Mouse (Mus musculus) stomach, embryonic 14.5 days (tissue): Measurements from ENCODE around the gene Hexim1. TPM values are rescaled to one million over a fixed set of nuclear protein-coding genes. Genes with fewer than 3 reads are reported as not detected.

Experiments used
- ATAC-seq: fragments of 200-750 bp; cut with Nextera tagmentation; 2 replicates; pipeline ENCODE4 v1.8.0; 2017; ENCODE audit warnings: low read depth, moderate TSS enrichment; ENCODE audit not compliant: insufficient number of reproducible peaks, insufficient read depth, low FRiP score
- H3K27ac ChIP-seq: fragments of 300-500 bp; sonication (generic); 2 replicates; pipeline ENCODE4 v1.5.1; 2014; ENCODE audit warnings: mild to moderate bottlenecking, low read length, moderate library complexity, mixed read lengths
- H3K27me3 ChIP-seq: fragments of 300-500 bp; sonication (generic); 2 replicates; pipeline ENCODE4 v1.6.1; 2014; ENCODE audit warnings: low read length, control low read depth, mixed read lengths; ENCODE audit not compliant: control insufficient read depth, insufficient read depth
- H3K36me3 ChIP-seq: fragments of 300-500 bp; sonication (generic); 2 replicates; pipeline ENCODE4 v1.6.1; 2014; ENCODE audit warnings: mild to moderate bottlenecking, control low read depth, low read length, moderate library complexity, mixed read lengths; ENCODE audit not compliant: control insufficient read depth, insufficient read depth
- H3K4me1 ChIP-seq: fragments of 300-500 bp; sonication (generic); 2 replicates; pipeline ENCODE4 v1.6.1; 2014; ENCODE audit warnings: low read length, control low read depth, mixed read lengths; ENCODE audit not compliant: control insufficient read depth, insufficient read depth
- H3K4me2 ChIP-seq: fragments of 300-500 bp; sonication (generic); replicated peaks from 2 replicates; pipeline ENCODE4 v1.6.1; 2014; ENCODE audit warnings: low read depth, low read length, control low read depth
- H3K4me3 ChIP-seq: fragments of 300-500 bp; sonication (generic); 2 replicates; pipeline ENCODE4 v1.5.1; 2014; ENCODE audit warnings: low read depth, low read length, control low read depth
- H3K9ac ChIP-seq: fragments of 300-500 bp; sonication (generic); replicated peaks from 2 replicates; pipeline ENCODE4 v1.6.1; 2014; ENCODE audit warnings: low read depth, mild to moderate bottlenecking, control low read depth, low read length, moderate library complexity, mixed read lengths
- H3K9me3 ChIP-seq: fragments of 300-500 bp; sonication (generic); 2 replicates; pipeline ENCODE4 v1.6.1; 2016; ENCODE audit warnings: low read depth, low read length, control low read depth; ENCODE audit not compliant: control insufficient read depth
- WGBS: fragments of 180-500 bp; shearing (Covaris S2); extraction: QIAGEN DNeasy Blood & Tissue Kit; methylation state at CpG from one replicate; pipeline ENCODE4 v1.1.7; 2014; 5-methylcytosine and 5-hydroxymethylcytosine counted together
- polyA plus RNA-seq: library from polyadenylated mRNA; unstranded; fragments of >200 nt; fragmentation: Nextera tagmentation; extraction: Ambion mirVana; gene quantifications from 2 replicates; pipeline ENCODE4 v1.2.1, GENCODE M21; 2014

Gene Hexim1
- polyA plus RNA-seq, 1 experiment from 2014 or later, result 7.7 TPM

GRCm38 (mm10) chr11:103101481-103101865 is 14.6 kb upstream of the Hexim1 start, which contains the start of the genes Plcd3 and Acbd4:
Gene Plcd3, minus strand, starts transcription at chr11:103101658.
Gene Acbd4, plus strand, starts transcription at chr11:103101682.
- Histone ChIP-seq H3K4me2 (peak within 1 kb of the TSS; percentile 91), H3K27me3 (peaks cover 5% of the 10 kb centered on the region; the same call in 1 of the 2 replicates), H3K9me3 (no peaks in the 10 kb centered on the region), H3K27ac (no peak within 1 kb of the TSS), H3K9ac (peak within 1 kb of the TSS; percentile 42), H3K4me3 (peak within 1 kb of the TSS; percentile 55), H3K4me1 (peaks cover 11% of the 10 kb centered on the region), H3K36me3 (no peaks in the 10 kb centered on the region)
- ATAC-seq, result peak; percentile 30
- 0% methylated on average over 33 of the region's 34 CpGs for WGBS

GRCm38 (mm10) chr11:103101866-103102501 is 14.0 kb upstream of the Hexim1 start:
- H3K4me3 ChIP-seq, result peak overlapping the region; percentile 55
- H3K4me1 ChIP-seq, result peaks cover 7% of the 10 kb centered on the region
- H3K36me3 ChIP-seq, result no peaks in the 10 kb centered on the region
- WGBS, result 2% methylated on average over 30 of the region's 30 CpGs
- ATAC-seq, result peak; percentile 7; the same call in 1 of the 2 replicates
- peak overlapping the region; percentile 91 for H3K4me2 ChIP-seq
- H3K27ac ChIP-seq, result no peak overlapping the region
- H3K9me3 ChIP-seq, result no peaks in the 10 kb centered on the region
- H3K9ac ChIP-seq, result peak overlapping the region; percentile 25; the same call in 1 of the 2 replicates
- H3K27me3 ChIP-seq, result peaks cover 5% of the 10 kb centered on the region; the same call in 1 of the 2 replicates

GRCm38 (mm10) chr11:103102725-103103349 is 13.2 kb upstream of the Hexim1 start:
- Histone ChIP-seq H3K27me3 (peaks cover 5% of the 10 kb centered on the region; the same call in 1 of the 2 replicates), H3K27ac (no peak overlapping the region), H3K4me2 (peak overlapping the region; percentile 91), H3K4me1 (0 out of 2 replicates have a peak, but pooled peaks cover 2% of the 10 kb centered on the region), H3K9ac (no peak overlapping the region), H3K9me3 (no peaks in the 10 kb centered on the region), H3K4me3 (peak overlapping the region; percentile 55), H3K36me3 (no peaks in the 10 kb centered on the region)
- WGBS, result 1% methylated on average over 35 of the region's 35 CpGs
- peak; percentile 89 for ATAC-seq

GRCm38 (mm10) chr11:103103621-103104020 is 12.4 kb upstream of the Hexim1 start:
- Histone ChIP-seq H3K36me3 (no peaks in the 10 kb centered on the region), H3K9ac (no peak overlapping the region), H3K4me2 (peak overlapping the region; percentile 91), H3K4me1 (0 out of 2 replicates have a peak, but pooled peaks cover 2% of the 10 kb centered on the region), H3K9me3 (no peaks in the 10 kb centered on the region), H3K27ac (no peak overlapping the region), H3K27me3 (peaks cover 5% of the 10 kb centered on the region; the same call in 1 of the 2 replicates), H3K4me3 (peak overlapping the region; percentile 55)
- no peak for ATAC-seq
- WGBS, result 44% methylated on average over 8 of the region's 8 CpGs

GRCm38 (mm10) chr11:103104469-103104868 is 11.6 kb upstream of the Hexim1 start:
- Histone ChIP-seq H3K36me3 (no peaks in the 10 kb centered on the region), H3K4me3 (no peak overlapping the region), H3K27ac (no peak overlapping the region), H3K4me2 (no peak overlapping the region), H3K4me1 (0 out of 2 replicates have a peak, but pooled peaks cover 2% of the 10 kb centered on the region), H3K27me3 (peaks cover 5% of the 10 kb centered on the region; the same call in 1 of the 2 replicates), H3K9ac (no peak overlapping the region), H3K9me3 (no peaks in the 10 kb centered on the region)
- ATAC-seq, result no peak
- WGBS, result 82% methylated on average over 7 of the region's 7 CpGs

GRCm38 (mm10) chr11:103105180-103105725 is 10.8 kb upstream of the Hexim1 start:
- H3K9me3 ChIP-seq, result no peaks in the 10 kb centered on the region
- WGBS, result 57% methylated on average over 14 of the region's 14 CpGs
- H3K4me3 ChIP-seq, result no peak overlapping the region
- no peak overlapping the region for H3K9ac ChIP-seq
- no peak overlapping the region for H3K27ac ChIP-seq
- no peak for ATAC-seq
- H3K36me3 ChIP-seq, result no peaks in the 10 kb centered on the region
- H3K4me1 ChIP-seq, result 0 out of 2 replicates have a peak, but pooled peaks cover 2% of the 10 kb centered on the region
- no peaks in the 10 kb centered on the region for H3K27me3 ChIP-seq
- H3K4me2 ChIP-seq, result no peak overlapping the region

GRCm38 (mm10) chr11:103105810-103106209 is 10.2 kb upstream of the Hexim1 start:
- no peak for ATAC-seq
- WGBS, result 81% methylated on average over 6 of the region's 6 CpGs

GRCm38 (mm10) chr11:103106386-103106785 is 9.6 kb upstream of the Hexim1 start:
- no peak overlapping the region for H3K4me2 ChIP-seq
- WGBS, result 54% methylated on average over 4 of the region's 4 CpGs
- no peaks in the 10 kb centered on the region for H3K9me3 ChIP-seq
- no peak overlapping the region for H3K4me3 ChIP-seq
- no peak overlapping the region for H3K27ac ChIP-seq
- no peaks in the 10 kb centered on the region for H3K27me3 ChIP-seq
- no peak overlapping the region for H3K9ac ChIP-seq
- no peaks in the 10 kb centered on the region for H3K36me3 ChIP-seq
- peaks cover 3% of the 10 kb centered on the region; the same call in 1 of the 2 replicates for H3K4me1 ChIP-seq
- ATAC-seq, result no peak

More at GRCm38 (mm10) chr11:103105810-103106209, 10.2 kb upstream of the Hexim1 start:
- H3K27me3 ChIP-seq, result no peaks in the 10 kb centered on the region
- no peaks in the 10 kb centered on the region for H3K36me3 ChIP-seq
- 0 out of 2 replicates have a peak, but pooled peaks cover 2% of the 10 kb centered on the region for H3K4me1 ChIP-seq
- no peak overlapping the region for H3K4me3 ChIP-seq
- H3K9ac ChIP-seq, result no peak overlapping the region
- no peak overlapping the region for H3K27ac ChIP-seq
- H3K4me2 ChIP-seq, result no peak overlapping the region
- no peaks in the 10 kb centered on the region for H3K9me3 ChIP-seq
